Mouse (Mus musculus) lung, embryonic 14.5 days (tissue): ENCODE data around the gene Tmem204. TPM values are rescaled to one million over a fixed set of nuclear protein-coding genes. Genes with fewer than 3 reads are reported as not detected.

ENCODE experiments used
- ATAC-seq: fragments of 200-750 bp; cut with Nextera tagmentation; 2 replicates; pipeline ENCODE4 v1.8.0; 2017; ENCODE audit warnings: mild to moderate bottlenecking, moderate TSS enrichment, moderate library complexity; ENCODE audit not compliant: insufficient read depth
- DNase-seq: peaks from one replicate; pipeline ENCODE4 v3.0.0-alpha.2; 2015
- H3K27ac ChIP-seq: fragments of 300-500 bp; sonication (generic); 2 replicates; pipeline ENCODE4 v1.5.1; 2014; ENCODE audit warnings: low read depth, mild to moderate bottlenecking, moderate library complexity
- H3K27me3 ChIP-seq: fragments of 300-500 bp; sonication (generic); 2 replicates; pipeline ENCODE4 v1.6.1; 2014; ENCODE audit warnings: low read length, control low read depth; ENCODE audit not compliant: insufficient read depth
- H3K36me3 ChIP-seq: fragments of 300-500 bp; sonication (generic); 2 replicates; pipeline ENCODE4 v1.6.1; 2014; ENCODE audit warnings: control low read depth; ENCODE audit not compliant: insufficient read depth
- H3K4me1 ChIP-seq: fragments of 300-500 bp; sonication (generic); 2 replicates; pipeline ENCODE4 v1.6.1; 2014; ENCODE audit warnings: antibody characterized with exemption, control low read depth; ENCODE audit not compliant: insufficient read depth
- H3K4me2 ChIP-seq: fragments of 300-500 bp; sonication (generic); 2 replicates; pipeline ENCODE4 v1.6.1; 2014; ENCODE audit warnings: mild to moderate bottlenecking
- H3K4me3 ChIP-seq: fragments of 300-500 bp; sonication (generic); 2 replicates; pipeline ENCODE4 v1.5.1; 2014; ENCODE audit warnings: low read depth, low read length
- H3K9ac ChIP-seq: fragments of 300-500 bp; sonication (generic); 2 replicates; pipeline ENCODE4 v1.6.1; 2014
- H3K9me3 ChIP-seq: fragments of 300-500 bp; sonication (generic); 2 replicates; pipeline ENCODE4 v1.6.1; 2016; ENCODE audit warnings: low read depth, low read length, control low read depth
- CTCF ChIP-seq: IDR thresholded peaks from 2 replicates; pipeline ENCODE4 v1.5.1; 2016; ENCODE audit warnings: antibody characterized with exemption, low read depth
- WGBS: fragments of 180-500 bp; shearing (Covaris S2); extraction: QIAGEN DNeasy Blood & Tissue Kit; methylation state at CpG from one replicate; pipeline ENCODE4 v1.1.7; 2014; 5-methylcytosine and 5-hydroxymethylcytosine counted together
- polyA plus RNA-seq: library from polyadenylated mRNA; unstranded; fragments of >200 nt; fragmentation: Nextera tagmentation; extraction: Ambion mirVana; gene quantifications from 2 replicates; pipeline ENCODE4 v1.2.1, GENCODE M21; 2014

Gene Tmem204
- polyA plus RNA-seq, 1 experiment from 2014 or later = 65.2 TPM

GRCm38 (mm10) chr17:25063261-25063660 lies 20.1 kb downstream of the Tmem204 start:
- Histone ChIP-seq H3K4me2 (no peak overlapping the region), H3K9ac (no peak overlapping the region), H3K9me3 (no peaks in the 10 kb centered on the region), H3K4me3 (no peak overlapping the region), H3K4me1 (peaks cover 7% of the 10 kb centered on the region; the same call in 1 of the 2 replicates), H3K27ac (no peak overlapping the region), H3K36me3 (peaks cover 67% of the 10 kb centered on the region), H3K27me3 (no peaks in the 10 kb centered on the region)
- TF ChIP-seq CTCF = no peak
- 81% methylated on average over 4 of the region's 4 CpGs for WGBS
- no peak for ATAC-seq
- DNase-seq = no peak

- H3K9ac ChIP-seq = no peak overlapping the region
- ATAC-seq = no peak
- H3K9me3 ChIP-seq = no peaks in the 10 kb centered on the region
- no peaks in the 10 kb centered on the region for H3K27me3 ChIP-seq
- H3K4me2 ChIP-seq = no peak overlapping the region
- H3K4me1 ChIP-seq = no peaks in the 10 kb centered on the region
- no peak for DNase-seq
- TF ChIP-seq CTCF = peak; percentile 35
- WGBS = 83% methylated on average over 6 of the region's 6 CpGs
- H3K27ac ChIP-seq = no peak overlapping the region
- no peak overlapping the region for H3K4me3 ChIP-seq
- peaks cover 78% of the 10 kb centered on the region for H3K36me3 ChIP-seq
Observed at GRCm38 (mm10) chr17:25057041-25057440, 26.4 kb downstream of the Tmem204 start.

- Histone ChIP-seq H3K4me1 (no peaks in the 10 kb centered on the region), H3K36me3 (peaks cover 66% of the 10 kb centered on the region), H3K9ac (no peak overlapping the region), H3K4me3 (no peak overlapping the region), H3K27me3 (no peaks in the 10 kb centered on the region), H3K27ac (no peak overlapping the region), H3K4me2 (no peak overlapping the region), H3K9me3 (no peaks in the 10 kb centered on the region)
- ATAC-seq (no peak), DNase-seq (no peak)
- WGBS = 82% methylated on average over 9 of the region's 9 CpGs
- no peak for TF ChIP-seq CTCF
Observed at GRCm38 (mm10) chr17:25053274-25053673, 30.1 kb downstream of the Tmem204 start.

- Histone ChIP-seq H3K4me2 (no peak overlapping the region), H3K36me3 (peaks cover 18% of the 10 kb centered on the region; the same call in 1 of the 2 replicates), H3K4me1 (no peaks in the 10 kb centered on the region), H3K27ac (no peak overlapping the region), H3K27me3 (no peaks in the 10 kb centered on the region), H3K4me3 (no peak overlapping the region), H3K9me3 (no peaks in the 10 kb centered on the region), H3K9ac (no peak overlapping the region)
- ATAC-seq (no peak), DNase-seq (no peak)
- 69% methylated on average over 5 of the region's 6 CpGs for WGBS
- TF ChIP-seq CTCF = no peak
Observed at GRCm38 (mm10) chr17:25047143-25047542, 36.2 kb downstream of the Tmem204 start.

GRCm38 (mm10) chr17:25045281-25045680 lies 38.1 kb downstream of the Tmem204 start:
- H3K9me3 ChIP-seq = no peaks in the 10 kb centered on the region
- DNase-seq (no peak), ATAC-seq (no peak)
- no peak overlapping the region for H3K9ac ChIP-seq
- H3K4me2 ChIP-seq = no peak overlapping the region
- H3K4me3 ChIP-seq = no peak overlapping the region
- H3K27me3 ChIP-seq = no peaks in the 10 kb centered on the region
- H3K27ac ChIP-seq = no peak overlapping the region
- TF ChIP-seq CTCF = no peak
- 75% methylated on average over 4 of the region's 4 CpGs for WGBS
- H3K36me3 ChIP-seq = peaks cover 15% of the 10 kb centered on the region; the same call in 1 of the 2 replicates
- no peaks in the 10 kb centered on the region for H3K4me1 ChIP-seq

GRCm38 (mm10) chr17:25044879-25045278 lies 38.5 kb downstream of the Tmem204 start:
- Histone ChIP-seq H3K9me3 (no peaks in the 10 kb centered on the region), H3K9ac (no peak overlapping the region), H3K4me3 (no peak overlapping the region), H3K27me3 (no peaks in the 10 kb centered on the region), H3K4me2 (no peak overlapping the region), H3K27ac (no peak overlapping the region), H3K4me1 (no peaks in the 10 kb centered on the region), H3K36me3 (peaks cover 15% of the 10 kb centered on the region; the same call in 1 of the 2 replicates)
- 68% methylated on average over 7 of the region's 7 CpGs for WGBS
- no peak for DNase-seq
- ATAC-seq = no peak
- no peak for TF ChIP-seq CTCF

- Histone ChIP-seq H3K36me3 (peaks cover 48% of the 10 kb centered on the region), H3K9me3 (no peaks in the 10 kb centered on the region), H3K27ac (no peak overlapping the region), H3K27me3 (no peaks in the 10 kb centered on the region), H3K4me3 (no peak overlapping the region), H3K9ac (no peak overlapping the region), H3K4me2 (no peak overlapping the region), H3K4me1 (no peaks in the 10 kb centered on the region)
- ATAC-seq (no peak), DNase-seq (peak; percentile 30)
- WGBS = 53% methylated on average over 4 of the region's 4 CpGs
- TF ChIP-seq CTCF = peak; percentile 44
Observed at GRCm38 (mm10) chr17:25036183-25036582, 47.2 kb downstream of the Tmem204 start.
